Mouse (Mus musculus) C2C12 (cell line): ENCODE measurements around the gene Tnfrsf13b. TPM values are rescaled to one million over a fixed set of nuclear protein-coding genes. Genes with fewer than 3 reads are reported as not detected.

Experiments used
- H3K27me3 ChIP-seq: one replicate; pipeline ENCODE4 v1.6.1; 2011; ENCODE audit not compliant: control insufficient read depth, insufficient read depth, insufficient read length
- H3K36me3 ChIP-seq: one replicate; pipeline ENCODE4 v1.6.1; 2011; ENCODE audit not compliant: control insufficient read depth, insufficient read depth
- H3K4me3 ChIP-seq: one replicate; pipeline ENCODE4 v1.5.1; 2011; ENCODE audit warnings: mild to moderate bottlenecking, control low read depth; ENCODE audit not compliant: poor library complexity, insufficient read depth, severe bottlenecking
- H3K79me2 ChIP-seq: one replicate; pipeline ENCODE4 v1.6.1; 2011; ENCODE audit not compliant: control insufficient read depth, insufficient read depth
- H3K79me3 ChIP-seq: one replicate; pipeline ENCODE4 v1.6.1; 2011; ENCODE audit warnings: low read depth, control low read depth
- H3ac ChIP-seq: one replicate; pipeline ENCODE3; 2011; ENCODE audit warnings: low read depth; ENCODE audit not compliant: control insufficient read depth, insufficient read length
- CEBPB ChIP-seq: IDR thresholded peaks from one replicate; pipeline ENCODE4 v1.6.1; 2011; ENCODE audit warnings: low read depth, mild to moderate bottlenecking, control low read depth, moderate library complexity
- CTCF ChIP-seq: IDR thresholded peaks from one replicate; pipeline ENCODE4 v1.5.1; 2011; ENCODE audit not compliant: control insufficient read depth, insufficient read depth, insufficient read length
- FOSL1 ChIP-seq: IDR thresholded peaks from one replicate; pipeline ENCODE4 v1.8.0; 2011; ENCODE audit warnings: mild to moderate bottlenecking, low read length; ENCODE audit not compliant: poor library complexity, insufficient read depth, severe bottlenecking
- MAX ChIP-seq: IDR thresholded peaks from one replicate; pipeline ENCODE4 v1.6.1; 2011; ENCODE audit warnings: mild to moderate bottlenecking, control low read depth
- MYOD1 ChIP-seq: IDR thresholded peaks from one replicate; pipeline ENCODE4 v1.6.1; 2011; ENCODE audit warnings: low read depth; ENCODE audit not compliant: control insufficient read depth, insufficient read length
- MYOG ChIP-seq: IDR thresholded peaks from one replicate; pipeline ENCODE4 v1.6.1; 2011; ENCODE audit not compliant: control insufficient read depth, insufficient read length; ENCODE audit errors: extremely low read depth
- USF1 ChIP-seq: IDR thresholded peaks from one replicate; pipeline ENCODE4 v1.6.1; 2011; ENCODE audit warnings: low read depth, mild to moderate bottlenecking, control low read depth, moderate library complexity
- polyA plus RNA-seq: library from polyadenylated mRNA; unstranded; fragments of >200 nt; fragmentation: generic; extraction: Trizol; gene quantifications from one replicate; pipeline ENCODE4 v1.2.1, GENCODE M21; 2012; ENCODE audit warnings: missing spikeins

Gene Tnfrsf13b
- polyA plus RNA-seq, 1 experiment = not detected

DNA sequence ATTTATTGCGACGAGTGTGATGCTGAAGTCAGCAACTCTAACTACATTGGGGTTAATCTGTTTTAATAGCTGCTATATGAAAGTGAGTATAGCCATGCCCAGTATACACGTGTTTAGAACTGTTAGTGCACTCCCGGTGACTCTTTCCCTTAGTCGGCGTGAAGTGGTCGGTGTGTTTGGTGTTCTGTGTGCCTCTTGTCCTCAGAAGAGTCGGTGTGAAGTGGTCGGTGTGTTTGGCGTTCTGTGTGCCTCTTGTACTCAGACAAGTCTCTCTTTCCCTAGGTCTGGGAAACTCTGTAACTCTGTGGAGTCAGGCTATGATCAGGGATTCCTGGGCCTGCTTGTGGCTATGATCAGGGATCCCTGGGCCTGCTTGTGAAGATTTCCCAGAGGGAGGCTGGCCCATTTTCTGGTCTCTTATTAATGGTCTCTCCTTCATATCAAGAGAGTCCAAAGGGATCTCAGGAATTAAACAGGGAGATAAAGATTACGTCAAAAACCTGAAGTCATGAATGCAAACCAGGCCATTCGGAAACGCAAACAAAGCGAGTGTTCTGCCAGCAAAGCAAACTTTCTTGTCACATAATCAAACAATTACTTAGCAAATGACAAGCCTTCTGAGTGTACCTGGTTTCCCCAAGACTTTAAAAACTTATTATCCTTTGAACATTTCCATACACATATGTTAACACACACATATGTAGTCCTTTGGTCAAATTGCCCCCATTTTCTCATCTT, 70.2 kb downstream of the Tnfrsf13b start:
- Histone ChIP-seq H3K27me3 (peaks cover 4% of the 10 kb centered on the region), H3ac (no peak overlapping the region), H3K79me3 (no peaks in the 10 kb centered on the region), H3K36me3 (no peaks in the 10 kb centered on the region), H3K79me2 (no peaks in the 10 kb centered on the region), H3K4me3 (no peak overlapping the region)
- TF ChIP-seq MAX = no peak
- TF ChIP-seq CEBPB = no peak
- TF ChIP-seq CTCF = no peak
- no peak for TF ChIP-seq USF1
- no peak for TF ChIP-seq FOSL1
- TF ChIP-seq MYOD1 = no peak
- TF ChIP-seq MYOG = no peak

DNA sequence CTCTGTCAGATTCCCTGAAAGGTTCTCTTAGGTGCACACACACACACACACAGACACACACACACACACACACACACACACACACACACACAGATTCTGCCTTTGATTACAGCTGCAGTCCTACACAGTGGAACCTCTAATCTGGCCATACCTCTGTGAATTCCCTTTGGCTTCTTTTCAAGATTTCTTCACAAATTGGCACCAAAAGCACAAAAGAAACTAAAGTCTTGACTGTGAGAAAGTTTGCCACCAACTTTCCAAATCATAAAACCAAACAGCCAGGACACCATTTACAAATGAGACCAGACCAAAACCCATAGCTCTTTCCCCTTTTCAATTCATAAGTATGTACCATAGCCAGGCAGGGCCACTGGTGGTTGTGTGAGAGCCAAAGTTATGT, 71.4 kb downstream of the Tnfrsf13b start:
- H3K79me3 ChIP-seq = no peaks in the 10 kb centered on the region
- peaks cover 4% of the 10 kb centered on the region for H3K27me3 ChIP-seq
- H3ac ChIP-seq = no peak overlapping the region
- TF ChIP-seq MYOG (no peak), MAX (no peak), FOSL1 (no peak), USF1 (no peak), CEBPB (no peak), CTCF (no peak), MYOD1 (no peak)
- no peak overlapping the region for H3K4me3 ChIP-seq
- H3K36me3 ChIP-seq = no peaks in the 10 kb centered on the region
- H3K79me2 ChIP-seq = no peaks in the 10 kb centered on the region

Other genes starting within 250 kb of the Tnfrsf13b start
- gene Tmem11, start 247.5 kb upstream of the Tnfrsf13b start, polyA plus RNA-seq = 61.5 TPM
- gene Natd1, start 212.0 kb upstream of the Tnfrsf13b start, polyA plus RNA-seq = 8.4 TPM
- gene Map2k3, start 194.7 kb upstream of the Tnfrsf13b start, polyA plus RNA-seq = 183 TPM
- 0.62 TPM for gene Kcnj12, start 104.2 kb upstream of the Tnfrsf13b start, polyA plus RNA-seq
- gene Usp22, start 48.3 kb downstream of the Tnfrsf13b start, polyA plus RNA-seq = 42.6 TPM
- 19.7 TPM for gene Aldh3a1, start 80.8 kb downstream of the Tnfrsf13b start, polyA plus RNA-seq
- gene Aldh3a2, start 140.7 kb downstream of the Tnfrsf13b start, polyA plus RNA-seq = 15.8 TPM
- not detected for gene Slc47a2, start 216.1 kb downstream of the Tnfrsf13b start, polyA plus RNA-seq